Comparison of ENCODE assay signal across 16 mouse cellular contexts in genomic region chr4:20844570-20844969, GRCm38 (mm10).
DNase-seq lines count a peak whose midpoint lies in the region; ATAC-seq and TF ChIP-seq lines count a peak whose summit lies in the region.
"Had no signal": no experiment of that assay in that cellular context is flagged by ENCODE, and none has a peak within 500 bp of the region (broad histone marks: within the 10 kb centered on the region; RNA-seq: fewer than 3 reads in every experiment).

No protein-coding gene starts in this region.

- no peak for DNase-seq in frontal cortex, postnatal 36 days (ENCODE audit: low spot score in 2 of 2)
- peak; percentile 6 for DNase-seq in kidney, postnatal 0 days (ENCODE audit: low spot score)
- DNase-seq in kidney, adult 8-10 months: no peak
- peak; percentile 18 for DNase-seq in retina, postnatal 1 day
- no peak for DNase-seq in urinary bladder, postnatal 10 days (ENCODE audit: low spot score)
- DNase-seq: adrenal gland, adult 2 months; B cell, adult 2 months; cerebellum, adult 9-10 months; gastrocnemius, postnatal 14 days; kidney, adult 11 months; lung, adult 18-20 months had no signal

- H3K4me3 ChIP-seq in kidney, postnatal 0 days (replicated peaks; ENCODE audit: low read depth, low read length): no peak overlapping the region
- H3K4me3 ChIP-seq in hindbrain, embryonic 16.5 days (ENCODE audit: low read length): no peak overlapping the region
- H3K4me3 ChIP-seq: megakaryocyte, embryonic 14.5 days; stomach, embryonic 15.5 days had no signal

- no peak overlapping the region for H3K27ac ChIP-seq in kidney, postnatal 0 days
- no peak overlapping the region for H3K27ac ChIP-seq in hindbrain, embryonic 16.5 days (ENCODE audit: low read depth, low read length)
- H3K27ac ChIP-seq: stomach, embryonic 15.5 days had no signal

- no peak overlapping the region for H3K9ac ChIP-seq in kidney, postnatal 0 days (ENCODE audit: low read depth, low read length)
- no peak overlapping the region for H3K9ac ChIP-seq in hindbrain, embryonic 16.5 days (ENCODE audit: low read depth, low read length)
- H3K9ac ChIP-seq: stomach, embryonic 15.5 days had no signal

- H3K4me2 ChIP-seq in kidney, postnatal 0 days (ENCODE audit: low read length): no peak overlapping the region
- no peak overlapping the region for H3K4me2 ChIP-seq in hindbrain, embryonic 16.5 days (ENCODE audit: low read length)
- H3K4me2 ChIP-seq: liver, embryonic 11.5 days; stomach, embryonic 15.5 days had no signal

- peak; percentile 23; the same call in 1 of the 2 replicates for ATAC-seq in frontal cortex, adult (ENCODE audit: low TSS enrichment)
- ATAC-seq in kidney, postnatal 0 days (replicated peaks; ENCODE audit: low FRiP score, low read depth): peak; percentile 49; the same call in 1 of the 2 replicates
- ATAC-seq in hindbrain, embryonic 16.5 days: peak; percentile 75; the same call in 1 of the 2 replicates

- no peaks in the 10 kb centered on the region for H3K4me1 ChIP-seq in kidney, postnatal 0 days (replicated peaks; ENCODE audit: insufficient read depth, low read length)
- H3K4me1 ChIP-seq in hindbrain, embryonic 16.5 days (ENCODE audit: control insufficient read depth, insufficient read depth, low read depth, low read length): no peaks in the 10 kb centered on the region
- H3K4me1 ChIP-seq: megakaryocyte, embryonic 14.5 days; stomach, embryonic 15.5 days had no signal

- H3K27me3 ChIP-seq in kidney, postnatal 0 days (ENCODE audit: insufficient read depth, low read length): no peaks in the 10 kb centered on the region
- no peaks in the 10 kb centered on the region for H3K27me3 ChIP-seq in hindbrain, embryonic 16.5 days (replicated peaks; ENCODE audit: control insufficient read depth, insufficient read depth, low read length)
- H3K27me3 ChIP-seq: megakaryocyte, embryonic 14.5 days; stomach, embryonic 15.5 days had no signal

- WGBS in kidney, postnatal 0 days: 46% methylated on average over 3 of the region's 3 CpGs
- 61% methylated on average over 3 of the region's 3 CpGs for WGBS in hindbrain, embryonic 16.5 days

- no peak for TF ChIP-seq CTCF in kidney, postnatal 0 days (IDR thresholded peaks at IDR 0.05; ENCODE audit: low read depth)

- H3K36me3 ChIP-seq in kidney, postnatal 0 days (ENCODE audit: insufficient read depth, low read length): no peaks in the 10 kb centered on the region
- no peaks in the 10 kb centered on the region for H3K36me3 ChIP-seq in hindbrain, embryonic 16.5 days (ENCODE audit: control insufficient read depth, insufficient read depth, low read length)
- H3K36me3 ChIP-seq: stomach, embryonic 15.5 days had no signal

- no peaks in the 10 kb centered on the region for H3K9me3 ChIP-seq in kidney, postnatal 0 days (replicated peaks; ENCODE audit: low read length)
- no peaks in the 10 kb centered on the region for H3K9me3 ChIP-seq in hindbrain, embryonic 16.5 days (ENCODE audit: control insufficient read depth, low read length)
- H3K9me3 ChIP-seq: megakaryocyte, embryonic 14.5 days; stomach, embryonic 15.5 days had no signal

Comparison
In these comparisons a context has a peak if more than half of its experiments do, and no peak if none do; other contexts are left out.
1. DNase-seq: peak in kidney, postnatal 0 days (single experiment) and retina, postnatal 1 day (single experiment); none in frontal cortex, postnatal 36 days (0 of 2), kidney, adult 8-10 months (0 of 2) and urinary bladder, postnatal 10 days (single experiment).
2. ATAC-seq: peak in every context shown above with its lines; median percentile 75 in hindbrain, embryonic 16.5 days; 49 in kidney, postnatal 0 days; 23 in frontal cortex, adult.